Mouse (Mus musculus): ENCODE results near the gene Ube2h. TPM values are rescaled to one million over a fixed set of nuclear protein-coding genes. Genes with fewer than 3 reads are reported as not detected.
"Not testable (repeated sequence)": the region's sequence is repeated elsewhere in the genome, so short reads cannot be mapped to it uniquely, and the experiment has no call there.

Gene Ube2h
- total RNA-seq, 2 experiments from 2014 or later, result 18.5 to 21.1 TPM

- ATAC-seq (ENCODE audit: poor library complexity, severe bottlenecking), result peak; percentile 96
Measured at GRCm38 (mm10) chr6:30205587-30206202, 98.6 kb downstream of the Ube2h start.

- not testable (repeated sequence) for ATAC-seq (ENCODE audit: poor library complexity, severe bottlenecking)
Measured at GRCm38 (mm10) chr6:30205180-30205538, 99.2 kb downstream of the Ube2h start.

- ATAC-seq (ENCODE audit: poor library complexity, severe bottlenecking), result no peak
Measured at GRCm38 (mm10) chr6:30204383-30205179, 99.8 kb downstream of the Ube2h start.

DNA sequence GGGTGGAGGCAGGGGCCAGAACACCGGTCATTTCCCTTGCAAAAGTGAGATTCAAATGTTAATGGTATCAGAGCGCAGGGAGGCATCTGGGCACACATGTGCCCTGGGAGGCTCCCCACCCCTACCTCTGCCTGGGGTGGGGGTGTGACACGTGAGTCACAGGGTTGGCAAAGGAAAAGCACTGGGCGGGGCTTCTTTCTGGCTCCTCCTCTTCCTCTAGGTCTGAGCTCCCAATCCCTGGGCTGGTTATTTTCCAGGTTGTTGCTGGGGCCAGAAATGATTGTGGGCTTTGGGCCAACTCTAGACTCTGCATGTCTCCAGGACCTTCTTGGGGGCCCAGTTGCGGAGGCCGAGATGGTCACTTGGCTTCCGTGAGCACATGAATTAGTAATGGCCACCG lies 108.2 kb downstream of the Ube2h start:
- no peak for ATAC-seq (ENCODE audit: poor library complexity, severe bottlenecking)

GRCm38 (mm10) chr6:30195656-30196055 lies 108.7 kb downstream of the Ube2h start:
- ATAC-seq (ENCODE audit: poor library complexity, severe bottlenecking), result no peak

GRCm38 (mm10) chr6:30183624-30184023 lies 120.7 kb downstream of the Ube2h start:
- ATAC-seq (ENCODE audit: poor library complexity, severe bottlenecking), result no peak

DNA sequence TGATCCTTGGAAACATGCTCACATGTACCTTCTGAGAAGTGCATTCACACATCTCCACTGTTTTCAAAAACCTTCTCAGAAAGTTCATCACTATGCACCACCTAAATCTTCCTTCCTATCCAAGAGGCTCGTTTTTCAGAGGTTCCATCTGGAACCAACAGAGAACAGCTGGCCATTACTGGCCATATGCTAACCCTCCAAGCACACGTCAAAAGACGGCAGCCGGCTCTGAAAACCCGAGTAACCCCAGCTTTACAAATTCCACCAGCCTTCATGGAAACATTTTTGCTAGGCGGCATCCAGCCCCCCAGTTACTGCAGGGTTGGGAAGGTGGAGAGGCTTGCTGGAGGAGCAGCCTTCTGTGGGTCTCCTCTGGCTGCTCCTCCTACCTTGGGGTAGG lies 122.3 kb downstream of the Ube2h start:
- ATAC-seq (ENCODE audit: poor library complexity, severe bottlenecking), result no peak

- no peak for ATAC-seq (ENCODE audit: poor library complexity, severe bottlenecking)
Measured at GRCm38 (mm10) chr6:30180321-30180720, 124.0 kb downstream of the Ube2h start.

DNA sequence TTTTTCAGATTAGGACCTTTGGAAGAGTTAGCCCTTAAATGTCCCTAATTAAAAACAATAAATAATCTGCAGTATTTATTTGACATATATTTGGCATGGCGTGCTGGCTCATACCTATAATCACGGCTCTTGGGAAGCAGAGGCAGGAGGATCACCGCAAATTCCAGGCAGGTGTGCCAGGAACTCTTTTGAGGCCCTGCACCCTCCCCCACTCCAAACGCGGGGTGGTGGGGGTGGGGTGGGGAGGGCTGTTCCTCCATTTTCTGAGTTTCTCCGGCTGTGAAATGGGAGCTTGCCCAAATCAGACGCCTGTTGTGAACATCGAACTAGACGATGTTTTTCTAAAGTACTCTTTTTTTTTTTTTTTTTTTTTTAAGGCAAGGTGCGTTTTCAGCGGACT lies 125.3 kb downstream of the Ube2h start:
- no peak for ATAC-seq (ENCODE audit: poor library complexity, severe bottlenecking)

DNA sequence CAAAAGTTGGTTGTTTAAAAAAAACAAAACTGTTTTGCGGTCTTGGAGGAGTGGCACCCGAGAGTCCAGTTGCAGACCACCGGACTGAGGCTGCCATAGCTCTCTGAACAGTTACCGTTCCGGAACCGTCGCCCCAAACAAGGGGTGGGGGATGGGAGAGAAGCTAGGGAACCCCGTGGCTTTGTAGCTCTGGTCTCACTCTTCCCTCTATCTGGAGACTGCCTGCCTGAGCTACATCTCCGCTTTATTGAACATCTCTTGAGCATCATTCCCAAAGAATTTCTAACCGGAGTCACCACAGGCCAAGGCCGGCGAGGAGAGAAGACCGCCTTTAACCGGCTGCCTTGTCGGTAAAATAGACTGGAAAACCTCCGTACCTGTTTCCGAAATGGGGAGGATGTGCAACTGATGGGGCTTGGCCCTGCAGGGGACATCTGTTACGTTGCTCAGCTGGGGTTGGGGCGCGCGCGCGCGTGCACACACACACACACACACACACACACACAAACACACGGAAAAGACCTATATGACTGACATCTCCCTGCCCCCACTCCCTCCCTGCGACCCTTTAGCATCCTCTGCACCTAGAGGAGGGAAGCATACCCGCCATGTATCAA lies 126.2 kb downstream of the Ube2h start:
- no peak for ATAC-seq (ENCODE audit: poor library complexity, severe bottlenecking)

- ATAC-seq (ENCODE audit: poor library complexity, severe bottlenecking), result no peak
Measured at GRCm38 (mm10) chr6:30177305-30177704, 127.0 kb downstream of the Ube2h start.

- no peak for ATAC-seq (ENCODE audit: poor library complexity, severe bottlenecking)
Measured at GRCm38 (mm10) chr6:30176496-30176895, 127.8 kb downstream of the Ube2h start.

- no peak for ATAC-seq (ENCODE audit: poor library complexity, severe bottlenecking)
Measured at GRCm38 (mm10) chr6:30175918-30176421, 128.4 kb downstream of the Ube2h start.

- no peak for ATAC-seq (ENCODE audit: poor library complexity, severe bottlenecking)
Measured at GRCm38 (mm10) chr6:30175225-30175917, 129.0 kb downstream of the Ube2h start.

DNA sequence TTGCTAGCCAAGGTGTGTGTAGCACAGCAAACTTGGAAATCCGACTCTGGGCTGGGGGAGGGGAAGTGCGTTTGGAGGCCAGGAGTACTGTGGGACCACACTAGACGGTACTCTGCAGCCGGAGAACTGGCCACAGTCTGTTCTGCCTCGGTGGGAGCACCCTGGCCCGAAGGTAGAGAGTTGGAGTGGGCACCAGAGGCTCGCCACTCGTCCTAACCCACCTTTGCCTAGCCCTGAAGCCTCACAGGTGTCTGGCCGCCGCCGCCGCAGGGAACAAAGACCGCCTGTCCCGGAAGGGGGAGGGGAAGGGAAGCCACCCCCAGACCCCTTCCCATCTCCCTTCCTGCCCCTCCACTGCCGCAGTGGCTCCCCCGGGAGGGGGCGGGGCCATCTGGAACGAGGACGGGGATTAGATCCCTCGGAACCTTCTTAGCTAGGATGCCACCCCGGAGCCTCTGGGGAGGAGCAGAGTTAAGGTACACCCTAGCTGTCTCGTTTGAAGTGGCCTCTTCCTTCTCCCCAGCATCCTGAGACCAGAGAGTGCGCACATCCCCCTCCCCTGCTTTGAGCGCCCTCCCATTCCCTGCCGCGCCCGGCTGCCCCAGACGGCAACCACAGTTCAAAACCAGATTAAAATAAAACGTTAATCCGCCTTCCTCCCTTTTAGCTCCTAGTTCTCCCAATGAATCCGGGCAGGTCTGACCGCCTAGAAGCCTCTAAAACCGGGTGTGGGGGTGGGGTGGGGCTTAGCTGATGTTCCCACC lies 129.7 kb downstream of the Ube2h start:
- ATAC-seq (ENCODE audit: poor library complexity, severe bottlenecking), result no peak

DNA sequence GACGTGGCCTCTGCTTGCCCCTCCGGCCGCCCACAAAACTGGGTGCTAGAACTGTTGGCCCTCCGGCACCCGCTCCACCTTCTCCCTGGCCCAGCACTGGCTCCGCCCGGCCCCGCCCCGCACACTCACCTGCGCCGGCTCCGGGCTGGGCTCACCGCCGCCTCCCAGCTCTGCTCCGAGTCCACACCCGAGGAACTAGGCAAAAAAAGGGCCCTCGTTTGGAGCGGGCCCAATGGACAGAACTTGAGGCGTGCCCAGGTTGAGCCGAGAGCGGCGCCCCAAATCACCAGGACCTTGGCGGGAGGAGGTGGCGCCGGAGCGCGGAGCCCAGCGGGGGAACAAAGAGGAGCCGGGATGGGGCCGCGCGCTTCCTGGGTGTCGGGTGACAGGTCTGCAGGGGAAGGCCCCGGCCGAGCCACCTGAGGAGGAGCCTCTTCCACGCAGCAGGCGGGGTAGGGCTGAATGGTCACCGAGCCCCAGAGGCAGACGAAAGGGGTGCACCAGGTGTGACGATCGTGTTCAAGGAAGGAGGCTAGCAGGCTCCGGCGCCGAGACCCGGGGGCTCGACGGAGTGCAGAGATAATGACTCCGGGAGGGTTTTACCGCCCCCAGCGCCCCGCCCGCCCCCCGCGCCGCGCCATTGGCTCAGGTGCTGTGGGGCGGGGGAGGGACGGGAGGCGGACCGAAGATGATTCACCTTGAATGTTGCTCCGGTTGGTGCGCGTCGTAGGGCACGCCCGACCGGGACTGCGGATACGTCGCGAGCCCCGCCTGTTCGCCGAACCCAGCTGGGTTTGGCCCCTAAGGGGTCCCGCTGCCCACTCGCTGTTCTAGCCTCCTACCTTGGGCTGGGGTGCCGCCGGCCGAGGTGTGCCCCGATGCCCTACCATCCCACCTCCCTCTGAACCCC lies 130.5 kb downstream of the Ube2h start:
- peak; percentile 13; the same call in 1 of the 2 replicates for ATAC-seq (ENCODE audit: poor library complexity, severe bottlenecking)

- no peak for ATAC-seq (ENCODE audit: poor library complexity, severe bottlenecking)
Measured at GRCm38 (mm10) chr6:30172820-30173550, 131.4 kb downstream of the Ube2h start.

- ATAC-seq (ENCODE audit: poor library complexity, severe bottlenecking), result no peak
Measured at GRCm38 (mm10) chr6:30172441-30172819, 131.9 kb downstream of the Ube2h start.

DNA sequence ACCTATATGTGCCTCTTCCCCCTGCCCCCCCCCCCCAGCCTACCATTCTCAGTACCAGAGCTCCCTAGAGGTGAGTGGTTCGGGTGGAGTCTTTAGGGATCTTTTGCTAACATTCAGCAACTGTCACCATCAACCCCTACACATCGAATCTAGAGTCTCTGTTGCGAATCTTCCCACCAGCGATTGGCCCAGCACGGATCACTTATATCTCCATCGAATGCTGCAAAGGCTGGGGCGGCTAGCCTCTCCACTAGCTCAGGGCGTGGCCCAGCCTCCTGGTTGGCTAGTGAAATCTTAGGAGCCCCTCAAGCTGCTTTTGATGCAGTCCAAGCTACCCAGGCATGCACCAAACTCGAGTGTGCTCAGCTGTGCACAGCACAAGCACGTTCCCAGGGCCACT lies 132.4 kb downstream of the Ube2h start:
- ATAC-seq (ENCODE audit: poor library complexity, severe bottlenecking), result no peak

Measured in megakaryocyte, adult 5-6 weeks (primary cell).